8 mouse cellular contexts compared by ENCODE assay signal in the genomic region with DNA sequence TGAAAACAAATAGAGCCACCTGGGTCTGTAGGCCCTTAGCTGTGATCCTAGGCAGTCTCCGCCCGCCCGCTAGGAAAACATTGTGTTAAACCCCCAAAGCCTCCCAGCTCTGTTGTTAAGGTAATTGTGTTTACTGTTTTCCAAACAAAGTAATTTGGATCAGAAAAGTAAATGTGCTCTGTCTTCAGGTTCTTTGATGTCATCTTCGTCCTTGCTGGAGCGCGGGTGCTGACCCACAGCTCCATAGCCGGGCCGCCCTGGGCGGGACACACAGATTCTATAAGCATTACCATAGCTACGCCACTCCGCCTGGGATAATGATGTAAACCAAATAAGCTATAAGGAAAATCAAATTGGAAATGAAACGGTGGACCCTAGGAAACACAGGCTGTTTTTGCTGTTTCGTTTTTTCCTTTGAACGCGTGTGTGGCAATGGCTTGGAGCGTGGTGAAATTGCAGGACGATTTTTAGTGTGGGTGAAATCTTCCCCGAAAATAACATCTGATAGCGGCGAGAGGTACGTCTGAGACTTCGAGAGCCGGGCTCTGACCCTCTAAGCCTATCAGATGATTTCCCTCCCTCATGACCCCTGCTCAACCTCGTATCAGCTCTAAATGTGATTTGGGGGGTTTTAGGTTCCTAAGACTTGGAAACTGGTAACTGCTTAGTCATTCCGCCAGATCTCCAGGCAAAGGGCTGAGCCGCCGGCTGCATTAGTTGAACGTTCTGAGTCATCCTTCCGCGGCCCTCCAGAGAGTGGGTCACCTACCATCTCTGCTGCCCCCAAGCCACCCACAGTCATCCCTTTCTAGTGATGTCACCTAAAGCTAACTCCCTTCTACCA. TPM values are rescaled to one million over a fixed set of nuclear protein-coding genes. Genes with fewer than 3 reads are reported as not detected.
DNase-seq lines count a peak whose midpoint lies in the region; ATAC-seq lines count a peak whose summit lies in the region.

No protein-coding gene starts in this region.

- H3K27me3 ChIP-seq in hindbrain, embryonic 10.5 days (ENCODE audit: insufficient read depth, poor library complexity, severe bottlenecking): peaks cover 41% of the 10 kb centered on the region

- H3K4me3 ChIP-seq in hindbrain, embryonic 10.5 days: peak overlapping the region; percentile 48

- DNase-seq in cerebellum, postnatal 14 days: peak; percentile 21 to 23
- DNase-seq in cerebellum, adult 9-10 months: no peak
- peak; percentile 87 for DNase-seq in 3T3-L1 (ENCODE audit: low read depth, low spot score)
- peak; percentile 4 for DNase-seq in c-Kit-positive CD71-positive TER-119-positive erythroid progenitor cells, embryonic 14.5 days (ENCODE audit: low spot score)
- DNase-seq in hindbrain, embryonic 10.5 days (ENCODE audit: low spot score): peak; percentile 47
- peak; percentile 12 for DNase-seq in telencephalon, adult 2 months (ENCODE audit: low read depth, low spot score)
- DNase-seq in testis, postnatal 14 days (ENCODE audit: low spot score): no peak

- H3K9me3 ChIP-seq in hindbrain, embryonic 10.5 days: no peaks in the 10 kb centered on the region

- 2% methylated on average over 30 of the region's 30 CpGs for WGBS in hindbrain, embryonic 10.5 days

- no peak overlapping the region for H3K27ac ChIP-seq in hindbrain, embryonic 10.5 days

- no peaks in the 10 kb centered on the region for H3K36me3 ChIP-seq in hindbrain, embryonic 10.5 days

- peaks cover 19% of the 10 kb centered on the region for H3K4me1 ChIP-seq in hindbrain, embryonic 10.5 days (replicated peaks)

- ATAC-seq in megakaryocyte progenitor cell, adult 5-6 weeks (replicated peaks; ENCODE audit: poor library complexity): peak; percentile 61

RNA-seq across cellular contexts. Expression of a gene that starts 25.3 kb away (rescaled TPM):
- 24.8 and 32.9 TPM in 2 replicates for polyA plus RNA-seq in hindbrain, embryonic 10.5 days (2016; fragmentation: Nextera tagmentation; extraction: Ambion mirVana)
- 0.64 TPM in 1 of 2 replicates, not detected in the other for total RNA-seq in megakaryocyte progenitor cell, adult 5-6 weeks (2015)
- 0.37 TPM in 1 of 2 replicates, not detected in the other for total RNA-seq in megakaryocyte progenitor cell, adult 5-6 weeks (2017)

Comparison
In these comparisons a context has a peak if more than half of its experiments do, and no peak if none do; other contexts are left out.
1. DNase-seq: peak in cerebellum, postnatal 14 days (2 of 2), 3T3-L1 (single experiment), c-Kit-positive CD71-positive TER-119-positive erythroid progenitor cells, embryonic 14.5 days (single experiment), hindbrain, embryonic 10.5 days (single experiment) and telencephalon, adult 2 months (single experiment); none in cerebellum, adult 9-10 months (single experiment) and testis, postnatal 14 days (single experiment).